Mouse (Mus musculus) Muller cell, postnatal 12 days (primary cell): Measurements from ENCODE around the gene Setdb1.

ENCODE experiments used
- DNase-seq: peaks from one replicate; pipeline ENCODE4 v3.0.0-alpha.2; 2015; ENCODE audit errors: inconsistent ontology term

Setdb1 gene

GRCm38 (mm10) chr3:95292899-95293298 lies 64.1 kb downstream of the Setdb1 start:
- DNase-seq, result no peak

GRCm38 (mm10) chr3:95291041-95291440 lies 66.0 kb downstream of the Setdb1 start:
- no peak for DNase-seq

- no peak for DNase-seq
Observed at GRCm38 (mm10) chr3:95290156-95290555, 66.8 kb downstream of the Setdb1 start.

GRCm38 (mm10) chr3:95289419-95289818 lies 67.6 kb downstream of the Setdb1 start:
- DNase-seq, result no peak

GRCm38 (mm10) chr3:95287541-95287940 lies 69.5 kb downstream of the Setdb1 start:
- DNase-seq, result no peak

- DNase-seq, result no peak
Observed at GRCm38 (mm10) chr3:95286510-95286909, 70.5 kb downstream of the Setdb1 start.

- DNase-seq, result no peak
Observed at GRCm38 (mm10) chr3:95286011-95286410, 71.0 kb downstream of the Setdb1 start.

GRCm38 (mm10) chr3:95285390-95285789 lies 71.6 kb downstream of the Setdb1 start:
- no peak for DNase-seq

- DNase-seq, result no peak
Observed at GRCm38 (mm10) chr3:95284501-95285281, 72.3 kb downstream of the Setdb1 start.

GRCm38 (mm10) chr3:95284062-95284461 lies 72.9 kb downstream of the Setdb1 start:
- DNase-seq, result no peak

GRCm38 (mm10) chr3:95283589-95283941 lies 73.4 kb downstream of the Setdb1 start:
- no peak for DNase-seq

GRCm38 (mm10) chr3:95282865-95283588 lies 74.0 kb downstream of the Setdb1 start:
- peak; percentile 87 for DNase-seq

GRCm38 (mm10) chr3:95282381-95282864 lies 74.6 kb downstream of the Setdb1 start:
- no peak for DNase-seq

GRCm38 (mm10) chr3:95281216-95282126 lies 75.5 kb downstream of the Setdb1 start, which contains the start of the genes Mindy1 and Prune1:
TSS of gene Mindy1 (plus strand) at chr3:95281345.
TSS of gene Prune1 (minus strand) at chr3:95282076.
- peak; percentile 98 for DNase-seq

GRCm38 (mm10) chr3:95280747-95281146 lies 76.3 kb downstream of the Setdb1 start:
- peak; percentile 28 for DNase-seq

GRCm38 (mm10) chr3:95277149-95277551 lies 79.9 kb downstream of the Setdb1 start:
- DNase-seq, result no peak

- no peak for DNase-seq
Observed at GRCm38 (mm10) chr3:95276428-95276934, 80.5 kb downstream of the Setdb1 start.

GRCm38 (mm10) chr3:95275161-95275560 lies 81.8 kb downstream of the Setdb1 start:
- DNase-seq, result no peak

- DNase-seq, result no peak
Observed at GRCm38 (mm10) chr3:95274453-95274852, 82.5 kb downstream of the Setdb1 start.
